Mouse (Mus musculus) macrophage (primary cell): ENCODE results near the gene Fbxo46. TPM values are rescaled to one million over a fixed set of nuclear protein-coding genes. Genes with fewer than 3 reads are reported as not detected.
"Not testable (repeated sequence)": the region's sequence is repeated elsewhere in the genome, so short reads cannot be mapped to it uniquely, and the experiment has no call there.

ENCODE experiments used
- H3K27ac ChIP-seq: fragments of 350-480 bp; formaldehyde crosslinking; 2 replicates; pipeline ENCODE4 v1.9.0; 2021
- H3K36me3 ChIP-seq: fragments of 350-480 bp; formaldehyde crosslinking; 2 replicates; pipeline ENCODE4 v1.9.0; 2021; ENCODE audit errors: inconsistent target
- H3K4me3 ChIP-seq: fragments of 350-480 bp; formaldehyde crosslinking; 2 replicates; pipeline ENCODE4 v1.9.0; 2021; ENCODE audit errors: inconsistent target
- H3K79me2 ChIP-seq: fragments of 350-480 bp; formaldehyde crosslinking; 2 replicates; pipeline ENCODE4 v1.9.0; 2021; ENCODE audit errors: inconsistent target
- WGBS: methylation state at CpG from one replicate; pipeline ENCODE4 v1.1.7; 2026; ENCODE audit warnings: inconsistent platforms; ENCODE audit not compliant: missing documents; 5-methylcytosine and 5-hydroxymethylcytosine counted together
- polyA plus RNA-seq: library from polyadenylated mRNA; stranded (reverse); fragments of 250-400 nt; gene quantifications from 3 replicates; pipeline ENCODE4 v1.2.4, GENCODE M21; 2018; ENCODE audit warnings: inconsistent platforms
- total RNA-seq, 78 experiments: library from RNA; depleted of rRNA; stranded (reverse); fragments of 250-400 nt; gene quantifications; 1 replicate in 9 of 78; 2 replicates in 24 of 78; 3 replicates in 43 of 78; 4 replicates in 2 of 78; pipeline ENCODE4 v1.2.4; 2018; ENCODE audit warnings: inconsistent platforms in 56 of 78

Fbxo46 gene
- total RNA-seq (2018; cell fraction: chromatin; rRNA removed), result 1 to 10 TPM; 3.2 to 9.8 (median 6.3) TPM
- 10 to 100 TPM in 1 of 26 experiments, 1 to 10 TPM in 25; 3.2 to 10.1 (median 7.7) TPM for total RNA-seq (2018; cell fraction: cytosol; rRNA removed)
- total RNA-seq (2018; cell fraction: nucleus; rRNA removed), result 10 to 100 TPM in 5 of 26 experiments, 1 to 10 TPM in 21; 3.6 to 12.1 (median 7.2) TPM
- polyA plus RNA-seq, result 3.8 to 6.0 TPM (median 4.4 TPM) in 3 replicates

DNA sequence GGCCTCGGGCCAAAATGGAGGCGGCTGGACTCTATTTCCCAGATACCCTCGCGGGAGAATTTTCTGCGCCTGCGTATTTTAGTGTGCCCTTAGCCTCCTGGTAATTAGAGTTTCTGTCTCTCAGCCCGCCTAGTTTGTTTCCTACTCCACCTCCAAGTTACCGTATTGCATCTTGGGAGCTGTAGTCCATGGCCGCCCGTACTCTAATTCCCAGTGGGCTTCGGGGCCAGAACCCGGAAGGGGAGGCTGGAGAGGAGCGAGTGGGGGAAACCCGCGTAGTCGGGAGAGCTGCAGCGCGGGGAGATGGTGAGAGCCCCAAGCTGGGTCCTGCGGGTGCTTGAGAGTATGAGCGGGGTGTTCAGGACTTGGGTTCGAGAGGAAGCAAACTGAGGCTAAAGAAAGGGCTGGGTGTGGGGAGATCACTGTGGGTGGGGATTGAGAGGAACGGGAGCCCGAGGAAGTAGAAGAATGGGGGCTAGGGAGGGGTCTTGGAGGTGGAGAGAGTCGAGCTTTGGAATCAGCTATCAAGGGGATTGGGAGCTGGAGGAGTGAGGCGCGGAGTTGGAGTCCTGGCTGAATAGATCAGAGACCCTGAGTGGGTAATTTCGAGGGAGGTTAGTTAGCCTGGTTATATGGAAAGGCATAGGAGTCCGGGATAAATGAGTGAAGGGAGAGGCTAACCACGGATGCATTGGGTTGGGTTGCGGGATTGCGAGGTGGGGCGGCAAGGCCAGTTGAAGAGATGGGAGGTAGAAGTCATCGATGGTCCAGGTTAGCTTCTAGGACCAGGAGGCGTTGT lies at the start of gene Fbxo46:
TSS of gene Fbxo46 (plus strand) at position 229 of the 799 bp plus-strand sequence.
- Histone ChIP-seq H3K79me2 (peaks cover 51% of the 10 kb centered on the region), H3K36me3 (no peaks in the 10 kb centered on the region), H3K27ac (peak within 1 kb of the TSS; percentile 53), H3K4me3 (peak within 1 kb of the TSS; percentile 99)
- WGBS, result 1% methylated on average over 34 of the region's 34 CpGs

DNA sequence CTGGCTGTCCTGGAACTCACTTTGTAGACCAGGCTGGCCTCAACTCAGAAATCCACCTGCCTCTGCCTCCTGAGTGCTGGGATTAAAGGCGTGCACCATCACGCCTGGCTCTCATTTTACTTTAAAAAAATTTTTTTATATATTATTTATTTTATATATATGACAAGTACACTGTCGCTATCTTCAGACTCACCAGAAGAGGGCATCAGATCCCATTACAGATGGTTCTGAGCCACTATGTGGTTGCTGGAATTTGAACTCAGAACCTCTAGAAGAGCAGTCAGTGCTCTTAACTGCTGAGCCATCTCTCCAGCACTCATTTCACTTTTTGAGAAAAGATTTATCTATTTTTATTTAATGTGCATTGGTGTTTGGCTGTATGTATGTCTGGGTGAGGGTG lies 48.6 kb upstream of the Fbxo46 start:
- 50% methylated on average over 1 of the region's 3 CpGs for WGBS
- H3K27ac ChIP-seq, H3K79me2 ChIP-seq, H3K36me3 ChIP-seq, H3K4me3 ChIP-seq: not testable (repeated sequence)

DNA sequence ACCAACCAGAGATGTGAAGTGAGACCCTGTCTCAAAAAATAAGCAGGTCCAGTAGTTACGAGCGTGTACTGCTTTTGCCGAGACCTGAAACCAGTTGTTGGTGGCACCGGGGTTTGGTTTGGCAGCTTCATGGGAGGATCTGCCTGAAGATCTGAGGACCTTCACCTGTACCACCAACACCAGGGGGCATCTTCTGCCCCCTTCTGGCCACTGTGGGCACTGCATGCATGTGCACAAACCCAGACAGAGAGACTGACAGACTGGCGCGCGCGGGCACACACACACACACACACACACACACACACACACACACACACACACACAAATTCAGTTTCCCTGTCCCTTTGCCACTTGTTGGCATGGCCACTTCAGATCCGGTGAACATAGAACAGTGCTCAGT lies 46.2 kb upstream of the Fbxo46 start:
- H3K36me3 ChIP-seq, result no peaks in the 10 kb centered on the region
- 84% methylated on average over 9 of the region's 9 CpGs for WGBS
- H3K27ac ChIP-seq, result no peak overlapping the region
- H3K4me3 ChIP-seq, result no peak overlapping the region
- no peaks in the 10 kb centered on the region for H3K79me2 ChIP-seq

DNA sequence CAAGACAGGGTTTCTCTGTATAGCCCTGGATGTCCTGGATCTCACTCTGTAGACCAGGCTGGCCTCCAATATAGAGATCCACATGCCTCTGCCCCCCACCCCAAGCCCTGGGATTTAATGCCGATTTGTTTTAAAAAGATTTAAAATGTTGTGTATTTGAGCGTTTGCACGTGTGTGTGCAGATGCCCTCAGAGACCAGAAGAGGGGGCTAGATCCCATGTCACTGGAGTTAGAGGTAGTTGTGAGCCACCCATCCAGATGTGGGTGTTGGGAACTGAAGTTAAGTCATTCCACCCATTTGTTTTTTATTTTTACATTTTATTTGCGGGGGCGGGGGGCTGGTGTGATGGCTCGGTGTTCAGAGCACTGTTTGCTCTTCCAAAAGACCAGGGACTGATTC lies 45.2 kb upstream of the Fbxo46 start:
- H3K4me3 ChIP-seq, result no peak overlapping the region
- 100% methylated on average over 6 of the region's 6 CpGs for WGBS
- no peaks in the 10 kb centered on the region for H3K79me2 ChIP-seq
- H3K36me3 ChIP-seq, result no peaks in the 10 kb centered on the region
- no peak overlapping the region for H3K27ac ChIP-seq

DNA sequence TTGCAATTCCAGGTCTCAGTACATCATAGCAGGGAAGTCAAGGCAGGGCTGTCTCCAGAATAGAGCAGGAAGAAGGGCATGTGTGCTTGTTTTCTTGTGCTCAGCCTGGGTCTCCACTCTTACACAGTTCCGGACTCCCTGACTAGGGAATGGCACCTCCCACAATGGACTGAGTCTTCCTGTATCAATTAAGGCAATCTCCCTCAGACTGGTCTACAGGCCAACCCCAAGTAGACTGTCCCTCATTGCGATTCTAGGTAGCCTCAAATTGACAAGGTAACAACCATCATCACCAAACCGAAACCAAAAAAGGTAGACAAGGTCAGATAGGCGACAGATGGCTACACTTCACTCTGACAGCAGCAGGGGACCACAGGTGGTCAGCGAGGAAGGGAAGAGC lies 44.4 kb upstream of the Fbxo46 start:
- 61% methylated on average over 5 of the region's 5 CpGs for WGBS
- no peaks in the 10 kb centered on the region for H3K79me2 ChIP-seq
- H3K36me3 ChIP-seq, result no peaks in the 10 kb centered on the region
- H3K27ac ChIP-seq, result no peak overlapping the region
- H3K4me3 ChIP-seq, result peak overlapping the region; percentile 22

DNA sequence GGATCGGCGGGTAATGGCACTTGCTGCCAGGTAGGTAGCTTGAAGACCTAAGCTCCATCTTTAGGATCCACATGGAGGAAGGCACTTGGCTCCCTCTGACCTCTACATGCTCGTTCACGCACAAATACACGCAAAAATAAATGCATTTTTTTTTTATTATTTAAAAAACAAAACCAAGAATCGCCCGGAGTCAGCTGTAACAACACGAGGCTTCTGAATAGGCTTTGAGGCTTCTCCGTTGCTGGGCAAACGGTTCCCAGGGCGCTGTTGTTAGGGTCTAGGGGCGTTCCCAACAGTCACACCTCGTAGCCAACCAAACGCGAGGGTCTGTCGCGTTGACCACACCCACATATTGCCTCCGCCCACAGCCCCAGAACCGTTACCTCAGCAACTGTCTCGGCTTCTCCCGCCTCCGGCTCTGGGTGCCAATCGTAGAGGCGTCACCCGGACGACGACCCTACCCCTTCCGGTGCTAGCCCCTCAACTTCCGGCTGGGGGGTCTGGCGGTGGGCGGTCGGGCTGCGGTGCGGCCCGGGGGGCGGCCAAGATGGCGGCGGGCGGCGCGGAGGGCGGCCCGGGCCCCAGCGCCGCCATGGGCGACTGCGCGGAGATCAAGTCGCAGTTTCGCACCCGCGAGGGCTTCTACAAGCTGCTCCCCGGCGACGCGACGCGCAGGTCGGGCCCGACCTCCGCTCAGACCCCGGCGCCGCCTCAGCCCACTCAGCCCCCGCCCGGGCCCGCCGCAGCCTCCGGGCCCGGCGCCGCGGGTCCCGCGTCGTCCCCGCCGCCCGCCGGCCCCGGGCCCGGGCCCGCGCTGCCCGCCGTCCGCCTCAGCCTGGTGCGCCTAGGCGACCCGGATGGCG lies 43.7 kb upstream of the Fbxo46 start, which contains the start of gene Dmwd:
TSS of gene Dmwd (plus strand) at position 505 of the 863 bp plus-strand sequence.
- Histone ChIP-seq H3K36me3 (no peaks in the 10 kb centered on the region), H3K4me3 (peak within 1 kb of the TSS; percentile 39), H3K27ac (0 out of 2 replicates have a peak within 1 kb of the TSS, but pooled peaks have one; percentile 22), H3K79me2 (no peaks in the 10 kb centered on the region)
- 2% methylated on average over 84 of the region's 91 CpGs for WGBS

DNA sequence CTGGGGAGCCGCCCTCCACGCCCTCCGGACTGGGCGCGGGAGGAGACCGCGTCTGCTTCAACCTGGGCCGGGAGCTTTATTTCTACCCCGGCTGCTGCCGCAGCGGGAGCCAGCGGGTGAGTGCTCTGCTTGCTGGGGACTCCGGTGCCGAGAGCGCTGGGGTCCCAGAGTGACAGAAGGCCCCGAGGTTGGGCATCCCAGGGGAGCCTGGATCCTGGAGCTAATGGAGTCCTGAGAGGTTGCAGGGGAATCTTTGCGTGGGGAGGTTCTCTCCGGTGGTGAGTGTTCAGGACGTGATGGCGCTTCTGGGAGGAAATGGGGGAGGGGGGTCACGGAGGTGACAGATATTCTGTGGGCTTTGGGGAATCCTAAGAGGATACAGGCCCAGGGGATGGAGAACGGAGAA lies 43.1 kb upstream of the Fbxo46 start:
- 2% methylated on average over 22 of the region's 22 CpGs for WGBS
- Histone ChIP-seq H3K36me3 (no peaks in the 10 kb centered on the region), H3K79me2 (no peaks in the 10 kb centered on the region), H3K4me3 (peak overlapping the region; percentile 39), H3K27ac (no peak overlapping the region)

DNA sequence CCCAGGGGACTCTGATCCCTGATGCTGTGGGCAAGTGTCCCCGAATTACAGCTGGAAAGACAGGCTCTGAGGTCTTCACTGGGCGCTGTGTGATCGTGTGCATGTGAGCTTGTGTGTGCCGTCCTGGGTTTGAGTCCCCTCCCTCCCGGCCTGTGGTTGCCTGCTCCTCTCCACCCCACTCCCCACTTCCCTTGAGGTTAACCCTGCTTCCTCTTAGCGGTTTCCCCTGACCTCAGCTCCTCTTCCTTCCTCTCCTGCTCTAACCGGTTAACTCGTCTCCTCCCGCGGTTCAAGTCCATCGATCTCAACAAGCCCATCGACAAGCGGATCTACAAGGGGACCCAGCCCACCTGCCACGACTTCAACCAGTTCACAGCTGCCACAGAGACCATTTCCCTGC lies 41.9 kb upstream of the Fbxo46 start:
- Histone ChIP-seq H3K27ac (peak overlapping the region; percentile 22; the same call in 1 of the 2 replicates), H3K4me3 (peak overlapping the region; percentile 39; the same call in 1 of the 2 replicates), H3K36me3 (no peaks in the 10 kb centered on the region), H3K79me2 (no peaks in the 10 kb centered on the region)
- under 1% methylated on average over 14 of the region's 14 CpGs for WGBS

DNA sequence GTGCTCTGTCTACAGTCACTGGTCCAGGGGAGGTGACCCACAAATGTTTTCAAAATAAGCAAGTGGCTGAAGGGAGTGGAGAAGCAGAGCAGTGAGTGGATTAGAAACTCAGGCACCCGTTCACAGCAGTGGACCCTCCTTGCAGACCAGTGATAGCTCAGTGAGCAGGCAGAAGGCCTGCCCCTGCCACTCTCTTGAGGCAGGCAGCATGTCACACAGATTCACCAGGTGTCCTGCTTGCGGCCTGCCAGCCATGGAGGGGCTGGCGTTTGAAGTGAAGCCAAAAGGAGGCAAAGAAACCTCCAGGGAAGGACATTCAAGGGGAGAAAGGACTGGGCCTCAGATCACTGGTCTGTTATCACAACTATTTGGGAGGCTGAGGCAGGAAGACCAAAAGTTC lies 40.9 kb upstream of the Fbxo46 start:
- no peak overlapping the region for H3K27ac ChIP-seq
- WGBS, result 93% methylated on average over 3 of the region's 3 CpGs
- no peaks in the 10 kb centered on the region for H3K36me3 ChIP-seq
- no peak overlapping the region for H3K4me3 ChIP-seq
- no peaks in the 10 kb centered on the region for H3K79me2 ChIP-seq

DNA sequence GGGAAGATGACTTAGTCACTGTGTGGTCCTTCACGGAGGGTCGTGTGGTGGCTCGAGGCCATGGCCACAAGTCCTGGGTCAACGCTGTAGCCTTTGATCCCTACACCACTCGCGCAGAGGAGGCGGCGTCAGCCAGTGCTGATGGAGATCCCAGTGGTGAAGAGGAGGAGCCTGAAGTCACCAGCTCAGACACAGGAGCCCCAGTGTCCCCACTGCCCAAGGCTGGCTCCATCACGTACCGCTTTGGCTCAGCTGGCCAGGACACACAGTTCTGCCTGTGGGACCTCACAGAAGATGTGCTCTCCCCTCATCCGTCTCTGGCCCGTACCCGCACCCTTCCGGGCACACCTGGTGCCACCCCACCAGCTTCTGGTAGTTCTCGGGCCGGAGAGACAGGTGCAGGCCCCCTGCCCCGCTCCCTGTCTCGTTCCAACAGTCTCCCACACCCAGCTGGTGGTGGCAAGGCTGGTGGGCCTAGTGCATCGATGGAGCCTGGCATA lies 39.2 kb upstream of the Fbxo46 start:
- H3K79me2 ChIP-seq, result no peaks in the 10 kb centered on the region
- no peak overlapping the region for H3K27ac ChIP-seq
- no peak overlapping the region for H3K4me3 ChIP-seq
- 91% methylated on average over 16 of the region's 19 CpGs for WGBS
- H3K36me3 ChIP-seq, result no peaks in the 10 kb centered on the region

DNA sequence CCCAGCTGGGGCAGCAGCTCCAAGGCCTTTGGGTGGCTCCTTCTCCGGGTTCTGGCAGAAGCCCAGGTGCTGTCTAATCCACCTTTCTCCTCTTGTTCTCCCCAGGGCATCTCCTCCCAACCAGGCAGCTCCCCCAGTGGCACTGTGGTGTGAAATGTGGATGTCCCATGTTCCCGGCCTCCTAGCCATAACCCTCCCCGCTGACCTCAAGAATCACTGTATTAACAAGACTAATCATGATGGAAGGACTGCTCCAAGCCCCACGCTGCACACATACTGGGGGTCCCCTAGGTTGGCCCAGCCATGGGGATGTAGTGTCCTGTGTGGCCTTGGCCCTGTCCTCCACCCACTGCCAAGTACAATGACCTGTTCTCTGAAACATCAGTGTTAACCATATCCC lies 37.5 kb upstream of the Fbxo46 start:
- Histone ChIP-seq H3K4me3 (no peak overlapping the region), H3K27ac (no peak overlapping the region), H3K79me2 (no peaks in the 10 kb centered on the region), H3K36me3 (no peaks in the 10 kb centered on the region)
- WGBS, result 95% methylated on average over 4 of the region's 4 CpGs

DNA sequence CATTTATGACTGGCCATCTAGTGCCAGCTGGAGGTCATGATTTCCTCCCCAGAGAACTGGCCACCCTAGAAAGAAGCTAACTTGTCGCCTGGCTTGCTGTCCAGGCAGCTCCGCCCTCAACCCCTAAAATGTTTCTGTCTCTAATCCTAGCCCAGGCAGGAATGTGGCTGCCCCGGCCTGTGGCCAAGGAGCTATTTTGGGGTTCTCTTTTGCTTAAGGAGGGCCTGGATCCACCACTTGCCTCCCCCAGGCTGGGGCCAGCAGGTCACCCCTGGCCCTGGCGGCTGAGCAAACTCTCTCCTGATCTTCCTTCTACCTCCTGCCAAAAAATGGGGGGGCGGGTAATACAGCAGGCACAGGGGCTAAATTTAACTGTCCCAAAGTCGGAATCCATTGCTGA lies 36.6 kb upstream of the Fbxo46 start:
- Histone ChIP-seq H3K4me3 (no peak overlapping the region), H3K27ac (no peak overlapping the region), H3K79me2 (no peaks in the 10 kb centered on the region), H3K36me3 (no peaks in the 10 kb centered on the region)
- 80% methylated on average over 6 of the region's 6 CpGs for whole genome bisulfite sequencing

DNA sequence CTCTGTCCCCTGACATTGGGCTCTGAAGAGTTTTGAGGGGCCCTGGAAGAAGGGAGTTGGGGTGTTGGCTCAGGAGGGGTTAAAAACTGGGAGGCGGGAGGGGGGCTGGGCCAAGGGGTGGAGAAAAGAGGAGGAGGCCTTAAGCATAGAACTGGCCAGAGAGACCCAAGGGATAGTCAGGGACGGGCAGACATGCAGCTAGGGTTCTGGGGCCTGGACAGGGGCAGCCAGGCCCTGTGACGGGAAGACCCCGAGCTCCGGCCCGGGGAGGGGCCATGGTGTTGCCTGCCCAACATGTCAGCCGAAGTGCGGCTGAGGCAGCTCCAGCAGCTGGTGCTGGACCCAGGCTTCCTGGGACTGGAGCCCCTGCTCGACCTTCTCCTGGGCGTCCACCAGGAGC lies 36.0 kb upstream of the Fbxo46 start, which contains the start of gene Dmpk:
TSS of gene Dmpk (plus strand) at position 149 of the 400 bp plus-strand sequence.
- Histone ChIP-seq H3K4me3 (peak within 1 kb of the TSS; percentile 19), H3K79me2 (no peaks in the 10 kb centered on the region), H3K27ac (peak within 1 kb of the TSS; percentile 65), H3K36me3 (no peaks in the 10 kb centered on the region)
- 75% methylated on average over 10 of the region's 10 CpGs for WGBS

DNA sequence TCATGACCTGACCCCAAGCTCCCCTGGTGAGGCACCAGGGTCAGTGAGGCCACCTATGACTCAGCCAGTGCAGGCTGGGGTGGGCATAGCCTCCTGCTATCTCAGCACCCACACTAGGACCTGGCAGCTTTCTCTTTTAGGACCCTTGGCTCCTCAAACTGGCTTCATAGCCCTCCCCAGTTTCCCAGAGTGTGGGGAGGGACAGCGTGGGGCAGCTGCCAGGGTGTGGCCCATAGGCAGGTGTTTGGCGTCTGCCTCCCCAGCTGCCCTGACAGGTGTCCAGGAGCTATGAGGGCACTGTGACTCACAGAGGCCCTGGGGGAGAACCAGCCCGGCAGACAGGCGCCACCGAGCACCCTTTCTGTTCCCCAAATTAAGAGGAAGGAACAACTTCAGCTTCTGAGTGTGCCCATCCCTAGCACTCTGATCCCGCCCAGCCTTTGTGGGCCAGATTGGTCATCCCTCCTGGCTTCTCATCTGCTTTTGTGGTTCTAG lies 35.3 kb upstream of the Fbxo46 start:
- WGBS, result 0% methylated on average over 6 of the region's 6 CpGs
- Histone ChIP-seq H3K27ac (peak overlapping the region; percentile 65), H3K79me2 (no peaks in the 10 kb centered on the region), H3K36me3 (no peaks in the 10 kb centered on the region), H3K4me3 (peak overlapping the region; percentile 19)
